Mouse (Mus musculus) embryonic fibroblast, embryonic 13.5 days (primary cell): ENCODE measurements around the gene Ntf3. TPM values are rescaled to one million over a fixed set of nuclear protein-coding genes. Genes with fewer than 3 reads are reported as not detected.

ENCODE experiments used
- H3K27ac ChIP-seq: 2 replicates; pipeline ENCODE4 v1.5.1; 2012; ENCODE audit warnings: low read length, control low read depth, inconsistent platforms; ENCODE audit not compliant: insufficient read depth
- H3K4me1 ChIP-seq: 2 replicates; pipeline ENCODE4 v1.6.1; 2011; ENCODE audit warnings: low read length; ENCODE audit not compliant: control insufficient read depth, insufficient read depth
- H3K4me3 ChIP-seq: 2 replicates; pipeline ENCODE4 v1.5.1; 2011; ENCODE audit warnings: mild to moderate bottlenecking, control low read depth, low read length; ENCODE audit not compliant: insufficient read depth
- CTCF ChIP-seq: IDR thresholded peaks from 2 replicates; pipeline ENCODE4 v1.5.1; 2011; ENCODE audit warnings: mild to moderate bottlenecking, control low read depth, low read length, moderate library complexity, borderline replicate concordance; ENCODE audit not compliant: insufficient read depth
- POLR2A ChIP-seq: IDR thresholded peaks from 2 replicates; pipeline ENCODE4 v1.6.1; 2011; ENCODE audit warnings: low read depth, mild to moderate bottlenecking, control low read depth, low read length, moderate library complexity
- polyA plus RNA-seq: library from polyadenylated mRNA; stranded (reverse); fragments of >200 nt; gene quantifications from 2 replicates; pipeline ENCODE4 v1.2.4, GENCODE M21; 2011; ENCODE audit warnings: low read depth; ENCODE audit not compliant: missing spikeins, insufficient read length

Ntf3 gene
- polyA plus RNA-seq, 1 experiment = 8.0 TPM

DNA sequence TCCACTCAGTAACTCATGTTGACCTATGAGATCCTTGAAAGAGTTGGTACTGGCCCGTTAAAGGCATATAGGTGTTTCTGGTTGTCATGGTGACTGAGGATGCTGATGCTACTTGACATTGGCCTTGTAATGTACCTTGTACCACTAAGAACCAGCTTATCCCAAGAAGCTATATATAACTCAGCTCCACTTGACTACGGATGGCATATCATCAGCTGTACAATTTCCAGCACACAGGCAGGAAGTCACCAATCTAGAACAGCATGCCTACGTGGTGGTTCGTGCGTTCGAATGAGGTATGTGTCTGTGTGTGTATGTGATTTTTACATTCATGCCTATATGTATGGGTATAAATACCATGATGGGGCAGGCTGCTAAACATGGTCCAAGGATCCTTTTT is 25.7 kb downstream of the Ntf3 start:
- no peak overlapping the region for H3K27ac ChIP-seq
- no peak overlapping the region for H3K4me3 ChIP-seq
- no peaks in the 10 kb centered on the region for H3K4me1 ChIP-seq
- TF ChIP-seq CTCF (no peak), POLR2A (no peak)

DNA sequence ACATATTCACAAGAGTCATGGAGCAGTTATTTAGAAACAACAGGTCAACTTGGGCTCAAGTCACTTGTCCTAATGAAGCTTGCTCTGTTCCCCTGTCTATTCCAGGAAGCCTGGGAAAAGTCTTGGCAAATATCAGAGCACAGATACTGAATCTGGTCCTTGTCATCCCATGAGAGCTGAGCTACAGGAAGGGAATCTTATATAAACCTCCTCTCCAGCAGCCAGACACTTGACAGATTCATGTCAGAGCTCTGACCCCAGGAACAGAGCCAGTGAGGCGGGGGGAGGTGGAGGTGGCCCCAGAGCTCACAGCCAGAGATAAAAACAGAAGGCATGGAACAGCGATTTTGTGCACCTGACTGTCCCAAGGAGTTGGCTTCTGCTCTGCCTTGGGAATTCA is 26.3 kb downstream of the Ntf3 start:
- no peak overlapping the region for H3K4me3 ChIP-seq
- TF ChIP-seq POLR2A (no peak), CTCF (no peak)
- H3K4me1 ChIP-seq = no peaks in the 10 kb centered on the region
- no peak overlapping the region for H3K27ac ChIP-seq

DNA sequence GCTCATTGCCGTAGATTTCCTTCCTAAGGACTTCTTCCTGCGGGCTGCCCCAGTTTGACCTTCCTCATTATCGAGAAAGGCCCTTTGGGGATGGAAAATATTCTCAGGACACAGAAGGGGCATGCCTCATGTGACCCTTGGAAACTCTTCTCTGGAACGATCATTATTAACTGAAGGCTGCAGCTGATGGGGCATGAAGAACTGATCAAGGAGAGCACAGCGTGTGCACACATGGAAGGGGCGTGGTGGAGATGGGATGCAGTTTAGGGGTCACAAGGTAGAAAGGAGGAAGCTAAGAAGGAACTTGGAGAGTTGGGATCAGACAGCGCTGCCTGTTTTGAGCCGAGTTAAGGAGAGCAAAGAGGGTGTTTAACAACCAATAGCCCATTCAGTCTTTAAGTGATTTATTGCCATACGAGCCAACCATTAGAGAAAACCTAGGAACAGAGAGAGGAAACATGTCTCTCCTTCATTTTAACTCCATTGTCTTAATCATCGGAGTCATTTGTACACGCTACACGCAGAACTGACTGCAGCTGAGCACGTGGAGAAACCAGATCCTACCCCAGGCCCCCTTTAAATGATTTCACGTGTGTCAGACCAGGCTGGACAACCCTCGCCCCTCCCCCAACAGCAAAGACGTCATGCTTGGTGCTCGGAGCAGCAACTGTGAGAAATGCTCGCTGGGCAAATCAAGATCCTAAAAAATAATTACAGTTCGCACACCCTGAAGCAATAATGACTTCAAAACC is 32.4 kb downstream of the Ntf3 start:
- no peak overlapping the region for H3K27ac ChIP-seq
- H3K4me1 ChIP-seq = no peaks in the 10 kb centered on the region
- no peak overlapping the region for H3K4me3 ChIP-seq
- TF ChIP-seq CTCF (no peak), POLR2A (no peak)

DNA sequence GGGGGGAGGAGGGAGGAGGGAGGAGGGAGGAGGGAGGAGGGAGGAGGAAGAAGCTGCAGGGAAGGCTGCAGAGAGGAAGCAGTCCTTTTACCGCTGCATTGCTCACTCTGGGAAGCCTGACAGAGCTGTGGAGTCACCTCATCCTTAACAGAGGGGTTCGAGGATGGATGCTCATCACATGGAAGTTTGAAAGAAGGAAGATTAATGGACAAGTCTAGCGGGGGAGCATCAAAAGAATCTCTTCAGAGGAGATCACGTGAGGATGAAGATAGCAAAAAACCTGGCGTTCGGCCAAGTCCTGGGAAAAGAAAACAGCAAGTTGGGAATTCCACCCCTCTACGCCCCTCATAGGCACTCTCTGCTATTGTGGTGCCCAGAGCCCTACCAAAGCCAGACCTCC is 38.5 kb downstream of the Ntf3 start:
- H3K27ac ChIP-seq = no peak overlapping the region
- no peak overlapping the region for H3K4me3 ChIP-seq
- no peaks in the 10 kb centered on the region for H3K4me1 ChIP-seq
- TF ChIP-seq POLR2A (no peak), CTCF (no peak)

DNA sequence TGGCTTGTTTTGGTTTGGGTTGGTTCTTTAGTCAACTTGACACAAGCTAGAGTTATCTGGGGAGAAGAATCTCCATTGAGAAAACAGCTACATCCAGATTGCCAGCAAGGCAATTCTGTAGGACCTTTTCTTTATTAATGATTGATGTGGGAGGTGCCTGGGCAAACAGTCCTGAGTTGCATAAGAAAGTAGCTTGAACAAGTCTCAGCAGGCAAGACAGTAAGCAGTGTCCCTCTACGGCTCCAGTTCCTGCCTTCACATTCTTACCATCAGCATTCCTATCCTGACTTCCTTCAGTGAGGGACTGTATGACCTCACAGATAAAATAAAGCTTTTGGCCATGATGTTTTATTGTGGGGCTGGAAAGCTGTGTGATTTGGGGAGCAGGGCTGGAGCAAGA is 48.5 kb downstream of the Ntf3 start:
- no peak for TF ChIP-seq POLR2A
- TF ChIP-seq CTCF = no peak
- no peak overlapping the region for H3K4me3 ChIP-seq
- H3K27ac ChIP-seq = no peak overlapping the region
- H3K4me1 ChIP-seq = peaks cover 2% of the 10 kb centered on the region; the same call in 1 of the 2 replicates

DNA sequence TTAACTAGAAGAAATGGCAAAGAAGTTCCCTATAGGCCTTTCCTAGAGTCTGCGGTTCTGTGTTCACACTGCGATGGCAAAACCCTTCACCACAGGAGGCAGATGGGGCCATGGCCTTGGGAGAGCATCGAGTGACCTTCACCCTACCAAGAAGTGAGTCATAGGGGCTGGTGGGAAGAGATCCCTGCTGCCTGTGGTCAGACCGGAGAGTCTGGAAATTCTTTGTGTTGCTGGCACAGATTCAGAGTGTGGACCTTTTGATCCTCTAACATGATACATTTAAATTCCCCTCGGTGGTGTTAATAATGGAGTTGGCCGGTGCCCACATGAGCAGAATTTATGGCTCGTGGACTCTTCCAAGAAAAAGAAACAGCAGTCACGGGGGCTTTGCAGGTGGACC is 49.5 kb downstream of the Ntf3 start:
- Histone ChIP-seq H3K4me3 (no peak overlapping the region), H3K27ac (no peak overlapping the region), H3K4me1 (peaks cover 2% of the 10 kb centered on the region; the same call in 1 of the 2 replicates)
- TF ChIP-seq CTCF (no peak), POLR2A (no peak)

DNA sequence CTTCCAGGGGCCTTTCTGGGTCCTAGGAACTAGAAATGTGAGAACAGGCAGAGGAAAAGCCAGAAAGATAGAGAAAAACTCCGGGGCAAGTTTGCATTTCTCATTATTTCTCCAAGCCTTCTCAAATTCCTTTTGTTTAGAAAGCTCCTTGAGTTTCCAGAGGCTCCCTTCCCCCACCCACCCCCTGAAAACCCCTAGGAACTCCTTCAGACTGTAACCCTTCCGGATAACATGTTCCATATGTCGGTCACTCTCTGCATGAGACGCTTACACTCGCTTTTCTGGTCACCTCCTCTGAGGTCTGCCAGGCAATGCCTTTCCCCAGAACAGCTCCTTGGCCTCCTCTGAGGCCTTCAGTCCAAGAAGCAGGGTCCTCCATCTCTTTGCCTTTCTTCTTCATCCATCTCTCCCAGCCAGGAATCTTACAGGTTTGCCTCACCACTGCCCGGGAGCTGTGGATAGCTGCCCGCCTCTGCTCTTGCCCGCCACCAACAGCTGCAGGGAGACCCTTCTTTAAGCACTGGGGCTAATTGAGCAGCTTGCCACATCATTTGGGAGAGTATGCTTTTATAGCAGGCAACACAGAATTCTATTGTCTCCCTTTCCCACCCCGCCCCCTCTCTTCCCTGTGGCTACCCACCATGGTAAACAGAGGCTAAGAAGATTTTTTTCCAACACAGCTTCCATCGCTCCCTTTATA is 51.6 kb downstream of the Ntf3 start:
- Histone ChIP-seq H3K27ac (peak overlapping the region; percentile 31; the same call in 1 of the 2 replicates), H3K4me3 (no peak overlapping the region), H3K4me1 (peaks cover 2% of the 10 kb centered on the region; the same call in 1 of the 2 replicates)
- TF ChIP-seq CTCF (no peak), POLR2A (no peak)

DNA sequence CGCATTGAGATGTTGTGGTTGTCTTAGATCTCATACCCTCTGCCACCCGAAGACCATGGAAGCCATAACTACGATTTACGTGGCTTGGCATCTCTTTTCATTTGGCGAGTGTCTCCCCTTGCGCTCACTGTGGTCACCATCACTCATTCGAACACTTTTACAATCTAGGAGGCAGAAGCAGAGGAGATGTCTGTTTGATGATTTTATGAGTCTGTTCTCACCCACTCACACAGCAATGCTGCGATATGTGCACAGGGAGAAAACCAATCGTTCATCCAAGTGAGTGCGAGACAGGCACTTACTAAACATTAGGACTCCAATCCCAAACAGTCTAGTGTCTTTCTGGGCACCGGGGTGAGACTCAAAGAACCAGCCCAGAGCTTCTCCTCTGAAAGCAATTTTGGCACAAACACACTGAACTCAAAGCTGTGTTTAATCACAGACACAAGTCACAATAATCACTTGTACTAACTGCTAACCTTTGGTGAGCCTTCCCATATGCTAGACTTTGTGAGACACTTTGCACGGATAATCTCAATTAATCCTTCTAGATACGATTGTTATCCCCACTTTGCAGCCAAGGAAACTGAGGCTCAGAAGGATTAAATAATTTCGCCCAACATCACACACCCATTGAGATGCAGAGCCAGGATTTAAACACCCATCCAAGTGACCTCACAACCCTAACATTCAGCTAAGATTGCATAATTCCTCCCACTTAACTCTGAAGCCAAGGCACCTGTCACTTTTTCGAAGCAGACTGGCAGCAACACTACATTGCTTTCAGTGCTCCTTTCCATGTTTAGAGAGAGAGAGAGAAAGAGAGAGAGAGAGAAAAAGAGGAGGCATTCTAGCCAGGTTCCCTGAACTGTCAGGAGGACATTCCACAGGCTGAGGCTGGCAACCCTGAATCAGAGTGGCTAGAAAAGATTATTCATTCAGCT is 55.5 kb downstream of the Ntf3 start:
- Histone ChIP-seq H3K4me1 (peaks cover 2% of the 10 kb centered on the region), H3K4me3 (no peak overlapping the region), H3K27ac (no peak overlapping the region)
- TF ChIP-seq CTCF (no peak), POLR2A (no peak)

DNA sequence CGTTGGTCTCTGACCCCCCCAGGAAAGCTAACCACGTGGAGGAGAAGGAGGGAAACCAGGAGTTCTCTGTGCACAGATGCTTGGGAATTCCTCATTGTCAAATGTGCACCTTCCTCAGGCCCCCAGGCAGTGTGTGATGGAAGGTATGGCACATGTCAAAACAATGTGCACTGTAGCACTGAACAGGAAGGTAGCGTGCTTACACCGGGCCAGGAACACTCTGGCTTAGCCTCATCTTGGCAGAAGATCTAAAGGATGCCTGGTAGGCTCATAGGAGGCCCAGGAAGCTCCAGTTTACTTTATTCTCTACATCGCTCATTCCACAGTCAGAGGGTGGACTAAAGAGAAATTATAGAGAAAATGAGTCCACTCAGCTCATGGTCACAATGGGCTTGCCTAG is 57.5 kb downstream of the Ntf3 start:
- no peak for TF ChIP-seq CTCF
- Histone ChIP-seq H3K4me1 (peaks cover 7% of the 10 kb centered on the region), H3K4me3 (no peak overlapping the region), H3K27ac (no peak overlapping the region)

DNA sequence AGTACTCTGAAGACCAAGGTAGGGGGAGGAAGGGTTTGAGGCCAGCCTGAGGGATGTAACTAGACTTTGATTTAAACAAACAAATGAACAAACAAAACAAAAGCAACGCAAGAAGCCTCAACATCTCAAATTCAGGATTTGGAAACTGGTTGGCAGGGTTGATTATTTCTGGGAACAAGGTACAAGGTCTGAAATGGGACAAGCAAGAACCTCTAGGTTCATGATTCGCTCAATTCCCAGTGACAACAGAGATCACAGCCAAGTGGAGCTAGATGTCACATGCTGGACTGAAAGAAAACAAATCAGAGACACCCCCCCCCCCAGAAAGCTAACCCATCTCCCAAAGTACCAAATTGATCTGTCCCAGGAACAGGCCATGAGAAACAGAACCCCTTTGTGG is 57.9 kb downstream of the Ntf3 start:
- H3K4me1 ChIP-seq = peaks cover 7% of the 10 kb centered on the region
- H3K27ac ChIP-seq = no peak overlapping the region
- no peak for TF ChIP-seq POLR2A
- no peak for TF ChIP-seq CTCF
- H3K4me3 ChIP-seq = no peak overlapping the region
